Comparison of ENCODE assay signal across 23 mouse cellular contexts in genomic region chr7:109795564-109795963, GRCm38 (mm10). TPM values are rescaled to one million over a fixed set of nuclear protein-coding genes. Genes with fewer than 3 reads are reported as not detected.
DNase-seq lines count a peak whose midpoint lies in the region; ATAC-seq lines count a peak whose summit lies in the region.
"Had no signal": no experiment of that assay in that cellular context is flagged by ENCODE, and none has a peak within 500 bp of the region (broad histone marks: within the 10 kb centered on the region; RNA-seq: fewer than 3 reads in every experiment).

No protein-coding gene starts in this region.

- H3K27ac ChIP-seq in heart, embryonic 13.5 days (replicated peaks) = peak overlapping the region; percentile 70
- peak overlapping the region; percentile 47 for H3K27ac ChIP-seq in lung, embryonic 16.5 days (ENCODE audit: low read length)
- H3K27ac ChIP-seq: embryonic facial prominence, embryonic 13.5 days; forebrain, embryonic 15.5 days; neural tube, embryonic 15.5 days had no signal

- peak overlapping the region; percentile 30 for H3K4me2 ChIP-seq in heart, embryonic 13.5 days
- H3K4me2 ChIP-seq in lung, embryonic 16.5 days (ENCODE audit: low read depth, low read length) = 0 out of 2 replicates have a peak overlapping the region, but pooled peaks have one; percentile 4
- H3K4me2 ChIP-seq: embryonic facial prominence, embryonic 13.5 days; forebrain, embryonic 15.5 days; liver, embryonic 11.5 days; lung, embryonic 14.5 days; neural tube, embryonic 15.5 days had no signal

- DNase-seq in heart, adult 8-10 months (ENCODE audit: low spot score) = no peak
- DNase-seq in lung, adult 18-20 months = no peak
- DNase-seq in heart, postnatal 4 days = peak; percentile 32
- DNase-seq in cerebellum, adult 9-11 months = no peak
- no peak for DNase-seq in urinary bladder, postnatal 10 days (ENCODE audit: low spot score)
- DNase-seq: adrenal gland, postnatal 14 days; B cell, adult 2 months; cerebellum, adult 11 months; cerebellum, postnatal 14 days; gastrocnemius, postnatal 25 days; kidney, adult 2 months; kidney, postnatal 25 days; lung, embryonic 14.5 days; right cerebral cortex, postnatal 14 days; thymus, postnatal 36 days had no signal

- no peaks in the 10 kb centered on the region for H3K36me3 ChIP-seq in heart, embryonic 13.5 days
- no peaks in the 10 kb centered on the region for H3K36me3 ChIP-seq in lung, embryonic 16.5 days (ENCODE audit: control insufficient read depth, insufficient read depth, low read length)
- H3K36me3 ChIP-seq: embryonic facial prominence, embryonic 13.5 days; forebrain, embryonic 15.5 days; neural tube, embryonic 15.5 days had no signal

- H3K4me3 ChIP-seq in heart, embryonic 13.5 days = no peak overlapping the region
- no peak overlapping the region for H3K4me3 ChIP-seq in lung, embryonic 16.5 days (ENCODE audit: low read length)
- H3K4me3 ChIP-seq: embryonic facial prominence, embryonic 13.5 days; forebrain, embryonic 15.5 days; neural tube, embryonic 15.5 days had no signal

- H3K9me3 ChIP-seq in heart, embryonic 13.5 days = no peaks in the 10 kb centered on the region
- H3K9me3 ChIP-seq in lung, embryonic 16.5 days (ENCODE audit: control insufficient read depth, low read length) = no peaks in the 10 kb centered on the region
- H3K9me3 ChIP-seq: embryonic facial prominence, embryonic 13.5 days; forebrain, embryonic 15.5 days; neural tube, embryonic 15.5 days had no signal

- H3K27me3 ChIP-seq in heart, embryonic 13.5 days (replicated peaks) = no peaks in the 10 kb centered on the region
- no peaks in the 10 kb centered on the region for H3K27me3 ChIP-seq in lung, embryonic 16.5 days (ENCODE audit: control insufficient read depth, insufficient read depth, low read depth, low read length)
- H3K27me3 ChIP-seq: embryonic facial prominence, embryonic 13.5 days; neural tube, embryonic 15.5 days; Patski had no signal

- WGBS in heart, embryonic 13.5 days = 19% methylated on average over 5 of the region's 5 CpGs
- 24% methylated on average over 5 of the region's 5 CpGs for WGBS in lung, embryonic 16.5 days

- no peak overlapping the region for H3K9ac ChIP-seq in heart, embryonic 13.5 days
- no peak overlapping the region for H3K9ac ChIP-seq in lung, embryonic 16.5 days (ENCODE audit: low read length)
- H3K9ac ChIP-seq: embryonic facial prominence, embryonic 13.5 days; forebrain, embryonic 15.5 days; lung, embryonic 14.5 days; neural tube, embryonic 15.5 days had no signal

- H3K4me1 ChIP-seq in heart, embryonic 13.5 days = peaks cover 30% of the 10 kb centered on the region
- peaks cover 14% of the 10 kb centered on the region for H3K4me1 ChIP-seq in lung, embryonic 16.5 days (replicated peaks; ENCODE audit: control insufficient read depth, insufficient read depth, low read length)
- H3K4me1 ChIP-seq: forebrain, embryonic 15.5 days; neural tube, embryonic 15.5 days had no signal

- ATAC-seq in heart, embryonic 13.5 days (ENCODE audit: extremely low read depth, insufficient number of reproducible peaks, low FRiP score, low TSS enrichment) = peak; percentile 49; the same call in 1 of the 2 replicates
- ATAC-seq in lung, embryonic 16.5 days (ENCODE audit: low read depth) = peak; percentile 69
- ATAC-seq: forebrain, embryonic 15.5 days; midbrain, embryonic 16.5 days; Patski had no signal

RNA-seq across cellular contexts. Expression of gene Nrip3, which starts 13.7 kb away (rescaled TPM):
- 0.33 and 0.46 TPM in 2 replicates for polyA plus RNA-seq in heart, embryonic 13.5 days (2015; fragmentation: Nextera tagmentation; extraction: Ambion mirVana)
- total RNA-seq in heart, adult 8-10 months (2022) = under 1 TPM; 0.09 to 0.25 (median 0.19) TPM
- polyA plus RNA-seq in lung, embryonic 16.5 days (2015; fragmentation: Nextera tagmentation; extraction: Ambion mirVana) = 0.34 and 0.55 TPM in 2 replicates
- total RNA-seq in heart, postnatal 4 days (2021) = under 1 TPM; 0.54 to 0.55 TPM

RNA-seq across cellular contexts. Expression of gene Tmem9b, which starts 42.9 kb away (rescaled TPM):
- polyA plus RNA-seq in heart, embryonic 13.5 days (2015; fragmentation: Nextera tagmentation; extraction: Ambion mirVana) = 53.9 and 56.6 TPM in 2 replicates
- total RNA-seq in heart, adult 8-10 months (2022) = 10 to 100 TPM; 30.1 to 35.1 (median 31.0) TPM
- polyA plus RNA-seq in lung, embryonic 16.5 days (2015; fragmentation: Nextera tagmentation; extraction: Ambion mirVana) = 66.8 and 71.4 TPM in 2 replicates
- total RNA-seq in heart, postnatal 4 days (2021) = 10 to 100 TPM; 33.8 to 35.8 TPM
